Mouse (Mus musculus) stomach, embryonic 14.5 days (tissue): Measurements from ENCODE around the gene Nup85. TPM values are rescaled to one million over a fixed set of nuclear protein-coding genes. Genes with fewer than 3 reads are reported as not detected.
A peak's percentile ranks its signal among the peaks of the same experiment; 100 is the strongest.

Experiments
- ATAC-seq: fragments of 200-750 bp; cut with Nextera tagmentation; 2 replicates; pipeline ENCODE4 v1.8.0; 2017; ENCODE audit warnings: low read depth, moderate TSS enrichment; ENCODE audit not compliant: insufficient number of reproducible peaks, insufficient read depth, low FRiP score
- H3K27ac ChIP-seq: fragments of 300-500 bp; sonication (generic); 2 replicates; pipeline ENCODE4 v1.5.1; 2014; ENCODE audit warnings: mild to moderate bottlenecking, low read length, moderate library complexity, mixed read lengths
- H3K27me3 ChIP-seq: fragments of 300-500 bp; sonication (generic); 2 replicates; pipeline ENCODE4 v1.6.1; 2014; ENCODE audit warnings: low read length, control low read depth, mixed read lengths; ENCODE audit not compliant: control insufficient read depth, insufficient read depth
- H3K36me3 ChIP-seq: fragments of 300-500 bp; sonication (generic); 2 replicates; pipeline ENCODE4 v1.6.1; 2014; ENCODE audit warnings: mild to moderate bottlenecking, control low read depth, low read length, moderate library complexity, mixed read lengths; ENCODE audit not compliant: control insufficient read depth, insufficient read depth
- H3K4me1 ChIP-seq: fragments of 300-500 bp; sonication (generic); 2 replicates; pipeline ENCODE4 v1.6.1; 2014; ENCODE audit warnings: low read length, control low read depth, mixed read lengths; ENCODE audit not compliant: control insufficient read depth, insufficient read depth
- H3K4me2 ChIP-seq: fragments of 300-500 bp; sonication (generic); replicated peaks from 2 replicates; pipeline ENCODE4 v1.6.1; 2014; ENCODE audit warnings: low read depth, low read length, control low read depth
- H3K4me3 ChIP-seq: fragments of 300-500 bp; sonication (generic); 2 replicates; pipeline ENCODE4 v1.5.1; 2014; ENCODE audit warnings: low read depth, low read length, control low read depth
- H3K9ac ChIP-seq: fragments of 300-500 bp; sonication (generic); replicated peaks from 2 replicates; pipeline ENCODE4 v1.6.1; 2014; ENCODE audit warnings: low read depth, mild to moderate bottlenecking, control low read depth, low read length, moderate library complexity, mixed read lengths
- H3K9me3 ChIP-seq: fragments of 300-500 bp; sonication (generic); 2 replicates; pipeline ENCODE4 v1.6.1; 2016; ENCODE audit warnings: low read depth, low read length, control low read depth; ENCODE audit not compliant: control insufficient read depth
- WGBS: fragments of 180-500 bp; shearing (Covaris S2); extraction: QIAGEN DNeasy Blood & Tissue Kit; methylation state at CpG from one replicate; pipeline ENCODE4 v1.1.7; 2014; 5-methylcytosine and 5-hydroxymethylcytosine counted together
- polyA plus RNA-seq: library from polyadenylated mRNA; unstranded; fragments of >200 nt; fragmentation: Nextera tagmentation; extraction: Ambion mirVana; gene quantifications from 2 replicates; pipeline ENCODE4 v1.2.1, GENCODE M21; 2014

Nup85 gene
- polyA plus RNA-seq, 1 experiment from 2014 or later = 162 TPM

- Histone ChIP-seq H3K27me3 (no peaks in the 10 kb centered on the region), H3K27ac (no peak overlapping the region), H3K4me3 (peak overlapping the region; percentile 45), H3K9me3 (no peaks in the 10 kb centered on the region), H3K9ac (no peak overlapping the region), H3K4me2 (peak overlapping the region; percentile 40), H3K36me3 (no peaks in the 10 kb centered on the region), H3K4me1 (peaks cover 5% of the 10 kb centered on the region; the same call in 1 of the 2 replicates)
- no peak; the same call in 1 of the 2 replicates for ATAC-seq
- 51% methylated on average over 13 of the region's 13 CpGs for WGBS
These were observed 64.3 kb downstream of the Nup85 start for GRCm38 (mm10) chr11:115628465-115629101.

DNA sequence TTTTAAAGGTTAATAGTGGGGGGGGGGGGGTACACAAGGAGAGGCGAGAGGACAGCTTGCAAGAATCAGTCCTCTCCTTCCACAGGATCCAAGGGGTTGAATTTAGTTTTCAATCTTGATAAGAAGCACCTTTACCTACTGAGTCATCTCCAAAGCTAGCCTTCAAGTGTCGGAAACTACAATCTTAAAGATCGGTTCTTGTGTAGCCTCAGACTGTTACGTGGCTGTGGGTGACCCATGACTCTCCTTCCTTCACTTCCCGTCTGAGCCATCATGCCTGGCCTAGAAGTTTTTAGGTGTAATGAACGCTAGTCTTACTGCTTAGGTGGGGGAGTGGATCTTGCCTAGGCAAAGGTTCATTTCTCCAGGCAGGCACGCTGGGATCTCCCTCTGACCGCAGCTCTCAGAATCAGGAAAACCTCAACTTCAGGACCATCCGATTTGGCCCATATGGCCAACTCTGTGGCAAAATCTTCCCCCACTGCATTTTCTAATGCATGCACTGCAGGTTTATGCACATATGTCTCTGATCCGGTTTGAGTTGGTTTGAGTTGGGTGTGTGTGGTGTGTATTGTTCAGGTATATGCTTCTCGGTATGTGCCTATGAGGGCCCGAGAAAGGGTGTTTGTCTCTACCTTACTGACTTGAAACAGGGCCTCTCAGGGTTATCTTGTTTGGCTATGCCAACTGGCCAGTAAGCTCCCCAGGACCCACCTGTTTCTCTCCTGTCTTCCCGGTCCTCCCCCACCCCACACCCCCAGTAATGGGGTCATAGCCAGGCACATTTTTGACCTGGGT is 65.7 kb downstream of the Nup85 start:
- Histone ChIP-seq H3K27me3 (no peaks in the 10 kb centered on the region), H3K4me3 (no peak overlapping the region), H3K36me3 (no peaks in the 10 kb centered on the region), H3K9ac (no peak overlapping the region), H3K9me3 (no peaks in the 10 kb centered on the region), H3K27ac (no peak overlapping the region), H3K4me2 (no peak overlapping the region), H3K4me1 (peaks cover 5% of the 10 kb centered on the region; the same call in 1 of the 2 replicates)
- ATAC-seq = no peak
- 80% methylated on average over 13 of the region's 13 CpGs for WGBS

- 47% methylated on average over 16 of the region's 16 CpGs for WGBS
- Histone ChIP-seq H3K36me3 (no peaks in the 10 kb centered on the region), H3K27ac (0 out of 2 replicates have a peak overlapping the region, but pooled peaks have one; percentile 21), H3K9ac (no peak overlapping the region), H3K4me3 (no peak overlapping the region), H3K4me1 (peaks cover 5% of the 10 kb centered on the region; the same call in 1 of the 2 replicates), H3K9me3 (no peaks in the 10 kb centered on the region), H3K4me2 (no peak overlapping the region), H3K27me3 (no peaks in the 10 kb centered on the region)
- ATAC-seq = no peak; the same call in 1 of the 2 replicates
These were observed 66.6 kb downstream of the Nup85 start for GRCm38 (mm10) chr11:115630532-115631504.

- Histone ChIP-seq H3K4me2 (no peak overlapping the region), H3K4me3 (no peak overlapping the region), H3K9ac (no peak overlapping the region)
These were observed 67.3 kb downstream of the Nup85 start for GRCm38 (mm10) chr11:115631505-115631890.

GRCm38 (mm10) chr11:115632247-115632646 is 68.0 kb downstream of the Nup85 start:
- no peak overlapping the region for H3K27ac ChIP-seq
- H3K4me2 ChIP-seq = no peak overlapping the region
- H3K9me3 ChIP-seq = no peaks in the 10 kb centered on the region
- H3K27me3 ChIP-seq = no peaks in the 10 kb centered on the region
- H3K4me3 ChIP-seq = no peak overlapping the region
- WGBS = 68% methylated on average over 7 of the region's 7 CpGs
- no peak for ATAC-seq
- H3K4me1 ChIP-seq = peaks cover under 1% of the 10 kb centered on the region; the same call in 1 of the 2 replicates
- no peak overlapping the region for H3K9ac ChIP-seq
- H3K36me3 ChIP-seq = no peaks in the 10 kb centered on the region

More at GRCm38 (mm10) chr11:115631505-115631890, 67.3 kb downstream of the Nup85 start:
- 23% methylated on average over 3 of the region's 3 CpGs for WGBS
- no peaks in the 10 kb centered on the region for H3K9me3 ChIP-seq
- ATAC-seq = no peak
- no peaks in the 10 kb centered on the region for H3K36me3 ChIP-seq
- H3K27me3 ChIP-seq = no peaks in the 10 kb centered on the region
- 0 out of 2 replicates have a peak overlapping the region, but pooled peaks have one; percentile 21 for H3K27ac ChIP-seq
- H3K4me1 ChIP-seq = peaks cover 5% of the 10 kb centered on the region; the same call in 1 of the 2 replicates

- Histone ChIP-seq H3K4me2 (no peak overlapping the region), H3K27me3 (no peaks in the 10 kb centered on the region), H3K9me3 (no peaks in the 10 kb centered on the region), H3K36me3 (no peaks in the 10 kb centered on the region), H3K9ac (no peak overlapping the region), H3K4me1 (no peaks in the 10 kb centered on the region), H3K27ac (no peak overlapping the region), H3K4me3 (no peak overlapping the region)
- WGBS = 84% methylated on average over 10 of the region's 10 CpGs
- ATAC-seq = no peak
These were observed 68.6 kb downstream of the Nup85 start for GRCm38 (mm10) chr11:115632862-115633261.
